Mouse (Mus musculus) lung, adult 2 months (tissue): ENCODE data around the gene Wfdc5.

Experiments used
- CTCF ChIP-seq: fragments of 200-500 bp; IDR thresholded peaks from 2 replicates; pipeline ENCODE4 v1.5.1; 2011; ENCODE audit warnings: mild to moderate bottlenecking, low read length, control low read depth; ENCODE audit not compliant: insufficient read depth
- POLR2A ChIP-seq: fragments of 200-500 bp; IDR thresholded peaks from 2 replicates; pipeline ENCODE4 v1.6.1; 2011; ENCODE audit warnings: low read depth, mild to moderate bottlenecking, control low read depth, low read length, borderline replicate concordance; ENCODE audit errors: extremely low read depth

- TF ChIP-seq CTCF = no peak
- TF ChIP-seq POLR2A = no peak
Measured at GRCm38 (mm10) chr2:164168571-164168946, 14.0 kb downstream of the Wfdc5 start.
